Mouse (Mus musculus) midbrain, postnatal 0 days (tissue): ENCODE measurements around the gene Sirpa. TPM values are rescaled to one million over a fixed set of nuclear protein-coding genes. Genes with fewer than 3 reads are reported as not detected.

Source experiments
- ATAC-seq: fragments of 200-750 bp; cut with Nextera tagmentation; 2 replicates; pipeline ENCODE4 v1.8.0; 2017; ENCODE audit warnings: moderate number of reproducible peaks, mild to moderate bottlenecking, moderate TSS enrichment, moderate library complexity; ENCODE audit not compliant: low FRiP score
- DNase-seq: peaks from one replicate; pipeline ENCODE4 v3.0.0-alpha.2; 2015; ENCODE audit warnings: low spot score
- H3K27ac ChIP-seq: fragments of 300-500 bp; sonication (generic); 2 replicates; pipeline ENCODE4 v1.5.1; 2014; ENCODE audit warnings: low read depth, mild to moderate bottlenecking, low read length, mixed read lengths
- H3K27me3 ChIP-seq: fragments of 300-500 bp; sonication (generic); 2 replicates; pipeline ENCODE4 v1.6.1; 2014; ENCODE audit warnings: low read length, control low read depth, mixed read lengths; ENCODE audit not compliant: insufficient read depth
- H3K36me3 ChIP-seq: fragments of 300-500 bp; sonication (generic); 2 replicates; pipeline ENCODE4 v1.6.1; 2014; ENCODE audit warnings: low read length, control low read depth, mixed read lengths; ENCODE audit not compliant: insufficient read depth
- H3K4me1 ChIP-seq: fragments of 300-500 bp; sonication (generic); 2 replicates; pipeline ENCODE4 v1.6.1; 2014; ENCODE audit warnings: mild to moderate bottlenecking, control low read depth, antibody characterized with exemption, low read length, mixed read lengths; ENCODE audit not compliant: insufficient read depth
- H3K4me2 ChIP-seq: fragments of 300-500 bp; sonication (generic); 2 replicates; pipeline ENCODE4 v1.6.1; 2014; ENCODE audit warnings: low read depth, mild to moderate bottlenecking, low read length, mixed read lengths; ENCODE audit not compliant: poor library complexity, severe bottlenecking
- H3K4me3 ChIP-seq: fragments of 300-500 bp; sonication (generic); 2 replicates; pipeline ENCODE4 v1.5.1; 2014; ENCODE audit warnings: low read depth, mild to moderate bottlenecking, low read length, moderate library complexity
- H3K9ac ChIP-seq: fragments of 300-500 bp; sonication (generic); replicated peaks from 2 replicates; pipeline ENCODE4 v1.6.1; 2014; ENCODE audit warnings: mild to moderate bottlenecking, low read length, moderate library complexity, mixed read lengths; ENCODE audit not compliant: poor library complexity, severe bottlenecking
- H3K9me3 ChIP-seq: fragments of 300-500 bp; sonication (generic); 2 replicates; pipeline ENCODE4 v1.6.1; 2016; ENCODE audit warnings: low read length, control low read depth
- CTCF ChIP-seq: IDR thresholded peaks from 2 replicates; pipeline ENCODE4 v1.5.1; 2016; ENCODE audit warnings: antibody characterized with exemption, mild to moderate bottlenecking
- WGBS: fragments of 180-500 bp; shearing (Covaris S2); extraction: QIAGEN DNeasy Blood & Tissue Kit; methylation state at CpG from one replicate; pipeline ENCODE4 v1.1.7; 2014; 5-methylcytosine and 5-hydroxymethylcytosine counted together
- polyA plus RNA-seq: library from polyadenylated mRNA; unstranded; fragments of >200 nt; fragmentation: Nextera tagmentation; extraction: Ambion mirVana; gene quantifications from 2 replicates; pipeline ENCODE4 v1.2.1, GENCODE M21; 2015
- total RNA-seq: library from RNA; depleted of rRNA; stranded (reverse); fragments of >200 nt; gene quantifications from 2 replicates; pipeline ENCODE4 v1.2.3, GENCODE M21; 2014

Gene Sirpa
- total and polyA plus RNA-seq, 2 experiments from 2014 or later, result 55.7 to 109 TPM

DNA sequence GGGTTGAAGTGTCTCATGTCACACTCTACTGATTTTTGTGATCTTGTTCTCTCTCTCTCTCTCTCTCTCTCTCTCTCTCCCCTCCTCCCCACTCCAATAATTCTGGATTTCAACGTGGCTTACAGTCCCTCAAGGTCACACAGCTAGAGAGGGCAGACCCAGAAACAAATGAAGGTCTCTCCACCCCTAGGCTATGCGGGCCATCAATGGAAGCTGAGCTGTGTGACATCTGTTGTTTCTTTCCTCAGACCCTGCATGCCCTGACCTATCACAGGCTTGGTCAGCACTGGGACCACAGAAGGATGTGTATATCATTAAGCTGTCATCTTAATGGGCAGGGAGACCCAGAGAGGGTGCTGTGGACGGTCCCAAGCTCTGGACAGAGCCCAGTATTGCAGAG is 5.4 kb upstream of the Sirpa start:
- Histone ChIP-seq H3K9me3 (no peaks in the 10 kb centered on the region), H3K4me1 (peaks cover 3% of the 10 kb centered on the region; the same call in 1 of the 2 replicates), H3K9ac (no peak overlapping the region), H3K36me3 (no peaks in the 10 kb centered on the region; the same call in 1 of the 2 replicates), H3K27ac (no peak overlapping the region), H3K4me2 (no peak overlapping the region), H3K27me3 (no peaks in the 10 kb centered on the region), H3K4me3 (no peak overlapping the region)
- ATAC-seq (no peak), DNase-seq (no peak)
- no peak for TF ChIP-seq CTCF
- WGBS, result 59% methylated on average over 3 of the region's 3 CpGs

DNA sequence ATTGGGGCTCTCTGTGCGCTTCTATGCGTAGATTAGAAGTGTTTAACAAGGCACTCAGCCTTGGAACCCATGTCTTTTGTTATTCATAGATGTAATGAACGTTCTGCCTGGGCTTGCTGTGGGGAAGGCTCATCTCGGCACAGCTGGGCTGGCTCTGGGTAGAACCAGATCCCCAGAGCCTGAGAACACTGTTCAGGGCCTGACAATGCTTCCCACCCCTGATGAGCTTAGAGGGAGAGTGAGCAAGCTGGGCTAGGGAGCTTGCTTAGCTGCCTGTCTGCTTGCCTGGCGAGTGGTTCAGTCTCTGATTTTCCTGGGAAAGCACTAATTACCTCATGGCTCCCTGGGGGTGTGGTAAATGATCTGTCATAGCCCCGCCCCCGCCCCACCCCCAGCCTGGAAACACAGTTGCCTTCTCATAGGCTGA is 4.8 kb upstream of the Sirpa start:
- Histone ChIP-seq H3K27ac (no peak overlapping the region), H3K27me3 (no peaks in the 10 kb centered on the region), H3K4me3 (no peak overlapping the region), H3K36me3 (no peaks in the 10 kb centered on the region; the same call in 1 of the 2 replicates), H3K9ac (no peak overlapping the region), H3K4me2 (no peak overlapping the region), H3K9me3 (no peaks in the 10 kb centered on the region), H3K4me1 (peaks cover 3% of the 10 kb centered on the region; the same call in 1 of the 2 replicates)
- ATAC-seq (no peak), DNase-seq (no peak)
- TF ChIP-seq CTCF, result no peak
- 23% methylated on average over 7 of the region's 7 CpGs for WGBS

DNA sequence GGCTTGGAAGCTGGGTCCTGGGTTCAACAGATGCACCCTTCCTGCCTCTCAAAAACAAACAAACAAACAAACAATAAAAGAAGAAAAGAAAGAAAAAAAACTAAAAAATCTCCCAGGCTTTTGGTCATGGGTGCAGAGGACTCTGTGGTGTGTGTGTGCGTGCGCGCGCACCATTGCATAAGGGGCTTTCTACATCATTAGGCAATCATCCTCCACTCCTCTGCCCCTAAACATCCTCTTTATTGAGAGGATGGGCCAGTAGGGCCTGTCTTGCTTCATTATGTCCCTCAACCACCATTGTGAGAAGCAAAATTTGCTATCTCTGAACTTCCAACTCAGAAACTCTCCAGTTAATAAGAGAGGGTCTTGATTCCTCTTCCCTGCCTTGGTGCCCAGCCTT is 738 bp upstream of the Sirpa start:
- WGBS, result 90% methylated on average over 4 of the region's 4 CpGs
- ATAC-seq, result no peak
- Histone ChIP-seq H3K9ac (peak overlapping the region; percentile 82), H3K4me3 (peak overlapping the region; percentile 84), H3K4me2 (peak overlapping the region; percentile 87), H3K27me3 (no peaks in the 10 kb centered on the region), H3K36me3 (no peaks in the 10 kb centered on the region), H3K27ac (no peak overlapping the region), H3K9me3 (no peaks in the 10 kb centered on the region), H3K4me1 (peaks cover 13% of the 10 kb centered on the region; the same call in 1 of the 2 replicates)
- TF ChIP-seq CTCF, result no peak
- no peak for DNase-seq

DNA sequence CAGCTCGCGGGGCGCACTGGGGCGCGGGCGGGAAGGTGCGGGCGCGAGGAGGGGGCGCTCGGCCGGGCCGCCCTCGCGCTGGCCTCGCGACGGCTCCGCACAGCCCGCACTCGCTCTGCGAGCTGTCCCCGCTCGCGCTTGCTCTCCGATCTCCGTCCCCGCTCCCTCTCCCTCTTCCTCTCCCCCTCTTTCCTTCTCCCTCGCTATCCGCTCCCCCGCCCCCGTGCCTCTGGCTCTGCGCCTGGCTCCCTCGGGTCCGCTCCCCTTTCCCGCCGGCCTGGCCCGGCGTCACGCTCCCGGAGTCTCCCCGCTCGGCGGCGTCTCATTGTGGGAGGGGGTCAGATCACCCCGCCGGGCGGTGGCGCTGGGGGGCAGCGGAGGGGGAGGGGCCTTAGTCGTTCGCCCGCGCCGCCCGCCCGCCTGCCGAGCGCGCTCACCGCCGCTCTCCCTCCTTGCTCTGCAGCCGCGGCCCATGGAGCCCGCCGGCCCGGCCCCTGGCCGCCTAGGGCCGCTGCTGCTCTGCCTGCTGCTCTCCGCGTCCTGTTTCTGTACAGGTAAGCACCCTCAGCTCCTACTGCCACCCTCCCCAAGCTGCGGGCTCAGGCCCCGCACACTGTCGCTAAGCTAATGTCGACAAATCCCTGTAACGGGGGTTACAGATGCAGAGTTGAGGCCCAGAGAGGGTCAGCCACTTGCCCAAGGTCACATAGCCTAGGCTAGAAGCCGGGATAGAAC is 673 bp downstream of the Sirpa start:
- Histone ChIP-seq H3K27me3 (no peaks in the 10 kb centered on the region), H3K27ac (peak overlapping the region; percentile 93), H3K4me3 (peak overlapping the region; percentile 84), H3K4me1 (peaks cover 18% of the 10 kb centered on the region), H3K36me3 (no peaks in the 10 kb centered on the region), H3K4me2 (peak overlapping the region; percentile 87), H3K9ac (peak overlapping the region; percentile 82), H3K9me3 (no peaks in the 10 kb centered on the region)
- TF ChIP-seq CTCF, result peak; percentile 37; the same call in 1 of the 2 replicates
- peak; percentile 74 for DNase-seq
- ATAC-seq, result peak; percentile 84
- WGBS, result under 1% methylated on average over 34 of the region's 77 CpGs

DNA sequence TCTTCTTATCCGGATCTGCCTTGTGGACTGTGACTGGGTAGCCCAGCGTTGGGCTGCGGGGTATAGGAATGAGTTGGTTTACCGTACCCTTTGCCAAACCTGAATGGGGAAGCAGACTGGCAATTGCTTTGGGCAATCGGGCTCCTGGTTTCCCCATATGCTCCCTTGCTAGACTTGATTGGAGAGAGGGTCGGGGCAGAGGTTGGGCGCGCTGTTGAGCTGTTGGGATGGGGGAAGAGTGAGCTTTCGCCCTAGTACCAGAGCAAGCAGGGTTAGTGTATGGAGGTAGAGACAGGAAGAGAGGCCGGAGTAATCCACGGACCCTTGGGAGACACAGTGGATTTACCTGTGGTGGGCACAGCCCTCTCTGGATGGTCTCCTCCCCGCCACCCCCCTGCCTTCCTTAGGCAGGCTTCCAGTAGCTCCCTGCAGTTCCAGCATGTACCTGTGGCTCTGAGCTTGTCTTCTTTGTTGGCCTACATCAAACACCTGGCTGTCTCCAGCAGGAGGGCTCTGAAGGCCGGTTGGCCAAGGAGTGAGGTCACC is 1.3 kb downstream of the Sirpa start:
- H3K4me2 ChIP-seq, result peak overlapping the region; percentile 87
- TF ChIP-seq CTCF, result peak; percentile 44
- 4% methylated on average over 13 of the region's 13 CpGs for WGBS
- peak overlapping the region; percentile 82 for H3K9ac ChIP-seq
- H3K27me3 ChIP-seq, result no peaks in the 10 kb centered on the region
- H3K27ac ChIP-seq, result peak overlapping the region; percentile 93
- peak; percentile 33 for DNase-seq
- ATAC-seq, result peak; percentile 52; the same call in 1 of the 2 replicates
- H3K4me1 ChIP-seq, result peaks cover 19% of the 10 kb centered on the region
- H3K4me3 ChIP-seq, result peak overlapping the region; percentile 84
- no peaks in the 10 kb centered on the region for H3K9me3 ChIP-seq
- H3K36me3 ChIP-seq, result no peaks in the 10 kb centered on the region

DNA sequence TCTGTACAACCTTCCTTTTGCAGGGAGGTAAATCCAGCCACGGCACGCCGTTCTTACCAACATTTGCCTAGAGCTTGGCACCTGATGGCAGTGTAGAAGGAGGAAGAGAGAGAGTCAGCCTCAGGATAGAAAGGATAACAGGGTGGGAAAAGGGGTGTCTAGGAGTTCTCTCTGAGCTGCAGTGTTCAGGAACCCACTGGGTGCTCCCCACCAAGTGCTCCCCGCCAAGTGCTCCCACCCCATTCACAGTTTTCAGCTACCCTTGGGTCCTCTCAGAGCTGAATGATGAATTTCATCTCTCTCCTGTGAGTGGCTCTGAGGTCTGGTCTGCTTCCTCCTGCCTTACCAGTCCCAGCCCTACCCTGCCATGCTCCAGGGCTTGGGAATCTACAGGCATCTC is 1.9 kb downstream of the Sirpa start:
- Histone ChIP-seq H3K4me1 (peaks cover 24% of the 10 kb centered on the region), H3K9me3 (no peaks in the 10 kb centered on the region), H3K4me2 (peak overlapping the region; percentile 87), H3K27ac (peak overlapping the region; percentile 93; the same call in 1 of the 2 replicates), H3K4me3 (peak overlapping the region; percentile 84), H3K9ac (peak overlapping the region; percentile 82), H3K36me3 (no peaks in the 10 kb centered on the region), H3K27me3 (no peaks in the 10 kb centered on the region)
- no peak for TF ChIP-seq CTCF
- ATAC-seq (no peak), DNase-seq (no peak)
- WGBS, result 83% methylated on average over 4 of the region's 4 CpGs
